Mouse (Mus musculus) megakaryocyte, embryonic 14.5 days (primary cell): ENCODE measurements around the gene Ap3b2.

Experiments used
- FLI1 ChIP-seq: IDR thresholded peaks from 2 replicates; pipeline ENCODE4 v1.6.1; 2012; ENCODE audit warnings: low read length, inconsistent platforms, mixed read lengths
- GATA1 ChIP-seq: IDR thresholded peaks from 3 replicates; pipeline ENCODE4 v1.6.1; 2012; ENCODE audit warnings: mixed read lengths, low read length, inconsistent platforms, borderline replicate concordance

DNA sequence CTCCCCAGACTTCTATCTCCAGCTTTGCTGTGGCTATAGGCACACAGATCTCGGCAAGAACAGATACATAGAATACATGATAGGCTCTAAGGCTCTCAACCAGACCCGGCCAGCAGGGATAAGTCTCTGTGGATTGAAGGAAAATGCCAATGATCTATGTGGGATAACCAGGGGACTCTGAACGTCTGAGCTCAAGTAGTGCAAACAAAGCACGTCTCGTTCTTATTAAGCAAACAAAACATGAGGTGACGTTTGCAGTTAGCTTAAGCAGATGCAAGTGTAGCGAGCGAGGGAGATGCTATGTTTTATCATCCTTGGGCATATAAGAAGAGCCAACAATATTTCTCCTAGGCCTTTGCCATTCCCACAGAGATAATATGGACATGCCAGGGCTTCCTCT is 49.2 kb upstream of the Ap3b2 start:
- no peak for TF ChIP-seq GATA1
- no peak for TF ChIP-seq FLI1
